Mouse (Mus musculus) C2C12 (cell line): ENCODE measurements around the gene Vcpkmt. TPM values are rescaled to one million over a fixed set of nuclear protein-coding genes. Genes with fewer than 3 reads are reported as not detected.

Source experiments
- H3K27me3 ChIP-seq: one replicate; pipeline ENCODE4 v1.6.1; 2011; ENCODE audit not compliant: control insufficient read depth, insufficient read depth, insufficient read length
- H3K36me3 ChIP-seq: one replicate; pipeline ENCODE4 v1.6.1; 2011; ENCODE audit not compliant: control insufficient read depth, insufficient read depth
- H3K4me3 ChIP-seq: one replicate; pipeline ENCODE4 v1.5.1; 2011; ENCODE audit warnings: mild to moderate bottlenecking, control low read depth; ENCODE audit not compliant: poor library complexity, insufficient read depth, severe bottlenecking
- H3K79me2 ChIP-seq: one replicate; pipeline ENCODE4 v1.6.1; 2011; ENCODE audit not compliant: control insufficient read depth, insufficient read depth
- H3K79me3 ChIP-seq: one replicate; pipeline ENCODE4 v1.6.1; 2011; ENCODE audit warnings: low read depth, control low read depth
- H3ac ChIP-seq: one replicate; pipeline ENCODE3; 2011; ENCODE audit warnings: low read depth; ENCODE audit not compliant: control insufficient read depth, insufficient read length
- CEBPB ChIP-seq: IDR thresholded peaks from one replicate; pipeline ENCODE4 v1.6.1; 2011; ENCODE audit warnings: low read depth, mild to moderate bottlenecking, control low read depth, moderate library complexity
- CTCF ChIP-seq: IDR thresholded peaks from one replicate; pipeline ENCODE4 v1.5.1; 2011; ENCODE audit not compliant: control insufficient read depth, insufficient read depth, insufficient read length
- FOSL1 ChIP-seq: IDR thresholded peaks from one replicate; pipeline ENCODE4 v1.8.0; 2011; ENCODE audit warnings: mild to moderate bottlenecking, low read length; ENCODE audit not compliant: poor library complexity, insufficient read depth, severe bottlenecking
- MAX ChIP-seq: IDR thresholded peaks from one replicate; pipeline ENCODE4 v1.6.1; 2011; ENCODE audit warnings: mild to moderate bottlenecking, control low read depth
- MYOD1 ChIP-seq: IDR thresholded peaks from one replicate; pipeline ENCODE4 v1.6.1; 2011; ENCODE audit warnings: low read depth; ENCODE audit not compliant: control insufficient read depth, insufficient read length
- MYOG ChIP-seq: IDR thresholded peaks from one replicate; pipeline ENCODE4 v1.6.1; 2011; ENCODE audit not compliant: control insufficient read depth, insufficient read length; ENCODE audit errors: extremely low read depth
- USF1 ChIP-seq: IDR thresholded peaks from one replicate; pipeline ENCODE4 v1.6.1; 2011; ENCODE audit warnings: low read depth, mild to moderate bottlenecking, control low read depth, moderate library complexity
- polyA plus RNA-seq: library from polyadenylated mRNA; unstranded; fragments of >200 nt; fragmentation: generic; extraction: Trizol; gene quantifications from one replicate; pipeline ENCODE4 v1.2.1, GENCODE M21; 2012; ENCODE audit warnings: missing spikeins

The Vcpkmt gene
- polyA plus RNA-seq, 1 experiment = 26.7 TPM

DNA sequence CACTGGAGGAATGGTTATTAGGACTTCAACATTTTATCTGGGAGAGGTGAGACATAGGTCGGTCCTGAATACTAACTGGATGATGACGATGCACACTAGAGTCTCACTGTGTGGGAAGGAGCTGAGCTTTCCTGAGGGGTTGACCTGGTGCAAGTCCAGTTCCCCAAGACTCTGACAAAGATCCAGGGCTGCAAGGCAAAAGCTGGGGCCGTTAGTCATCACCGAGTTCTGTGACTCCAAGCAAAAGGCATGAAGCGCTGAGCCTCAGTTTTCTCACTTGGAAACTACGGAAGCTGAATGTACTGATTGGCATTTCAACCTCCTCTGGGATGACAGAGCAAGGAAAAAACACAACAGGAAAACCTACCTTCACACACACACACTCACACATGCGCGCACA, 40.5 kb downstream of the Vcpkmt start:
- Histone ChIP-seq H3K79me3 (no peaks in the 10 kb centered on the region), H3K27me3 (no peaks in the 10 kb centered on the region), H3ac (no peak overlapping the region), H3K79me2 (no peaks in the 10 kb centered on the region), H3K4me3 (no peak overlapping the region), H3K36me3 (no peaks in the 10 kb centered on the region)
- TF ChIP-seq CEBPB (no peak), MAX (no peak), FOSL1 (no peak), USF1 (no peak), MYOD1 (no peak), MYOG (no peak), CTCF (no peak)

DNA sequence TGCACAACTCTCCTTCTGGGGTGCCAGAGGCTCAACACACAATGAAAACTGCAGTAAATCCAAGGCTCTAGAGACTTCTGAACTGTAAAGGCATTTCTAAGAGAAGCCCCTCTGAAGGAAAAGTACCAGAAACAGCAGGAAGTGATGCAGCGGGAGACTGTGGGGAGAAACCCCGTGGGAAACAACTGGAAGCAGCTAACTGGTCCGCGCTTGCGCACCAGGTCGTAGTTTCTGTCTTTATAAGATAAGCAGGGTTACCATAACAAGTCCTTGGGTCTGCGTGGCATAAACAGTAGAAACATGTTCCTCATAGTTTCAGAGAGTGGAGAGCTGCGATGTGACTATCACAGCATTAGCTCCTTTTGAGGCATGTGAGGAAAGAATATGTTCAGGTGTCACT, 41.2 kb downstream of the Vcpkmt start:
- Histone ChIP-seq H3K36me3 (no peaks in the 10 kb centered on the region), H3K27me3 (no peaks in the 10 kb centered on the region), H3K79me3 (no peaks in the 10 kb centered on the region), H3ac (no peak overlapping the region), H3K79me2 (no peaks in the 10 kb centered on the region), H3K4me3 (no peak overlapping the region)
- TF ChIP-seq MYOG (no peak), USF1 (no peak), MAX (no peak), MYOD1 (no peak), FOSL1 (no peak), CTCF (no peak), CEBPB (no peak)

DNA sequence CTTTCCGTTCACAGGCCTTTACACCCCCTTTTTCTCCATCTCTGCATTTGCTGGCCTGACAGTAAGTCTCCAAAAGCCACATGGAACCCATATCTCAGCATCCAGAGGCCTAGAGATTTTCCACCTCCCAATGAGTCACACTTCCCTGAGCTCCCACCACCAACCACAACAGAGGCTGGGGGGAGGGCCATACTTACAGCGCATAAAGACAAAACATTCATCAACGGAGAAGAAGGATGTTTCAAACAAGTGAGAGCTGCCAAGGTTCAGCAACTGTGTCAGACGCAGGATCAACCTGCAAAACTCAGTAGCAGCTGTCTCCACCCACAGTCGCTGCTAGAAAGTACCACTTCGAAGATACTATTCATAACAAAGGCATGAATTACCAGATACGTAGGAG, 43.5 kb downstream of the Vcpkmt start:
- TF ChIP-seq MYOD1 (peak; percentile 77), CTCF (no peak), USF1 (no peak), CEBPB (no peak), MAX (peak; percentile 92), FOSL1 (peak; percentile 67)
- Histone ChIP-seq H3K36me3 (no peaks in the 10 kb centered on the region), H3ac (no peak overlapping the region), H3K79me3 (no peaks in the 10 kb centered on the region), H3K27me3 (no peaks in the 10 kb centered on the region), H3K79me2 (no peaks in the 10 kb centered on the region), H3K4me3 (no peak overlapping the region)

DNA sequence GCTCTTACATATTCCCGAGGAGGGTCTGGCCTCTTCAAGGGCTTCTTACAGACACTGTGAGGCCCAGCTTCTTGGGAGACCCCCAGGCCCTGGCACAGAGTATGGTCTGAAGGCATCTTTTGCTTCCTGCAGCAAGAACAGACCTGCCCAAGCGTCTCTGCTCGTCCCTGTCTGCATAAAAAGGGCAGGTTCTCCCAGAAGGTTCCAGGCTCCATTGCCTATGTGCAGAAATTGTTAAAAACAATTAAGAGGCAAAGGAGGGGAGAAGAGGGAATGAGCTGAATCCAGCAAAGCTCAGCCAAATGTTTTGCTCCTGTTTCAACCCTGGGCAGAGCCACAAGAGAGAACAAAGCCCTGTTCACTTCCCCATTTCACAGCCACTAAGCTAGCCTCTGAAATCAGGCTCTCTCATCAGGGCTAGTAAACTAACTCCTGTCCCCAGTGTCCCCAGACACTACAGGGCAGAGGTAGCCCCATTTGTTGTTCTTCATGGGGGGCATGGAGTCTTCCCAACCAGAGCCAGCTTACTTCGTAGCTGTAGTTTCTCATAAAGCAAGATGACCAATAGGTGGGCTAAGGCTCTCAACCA, 44.4 kb downstream of the Vcpkmt start:
- no peak for TF ChIP-seq MAX
- TF ChIP-seq CTCF = no peak
- TF ChIP-seq USF1 = no peak
- no peak for TF ChIP-seq MYOD1
- TF ChIP-seq MYOG = no peak
- TF ChIP-seq CEBPB = no peak
- H3K4me3 ChIP-seq = peak overlapping the region; percentile 16
- H3K79me2 ChIP-seq = no peaks in the 10 kb centered on the region
- H3K79me3 ChIP-seq = no peaks in the 10 kb centered on the region
- no peaks in the 10 kb centered on the region for H3K27me3 ChIP-seq
- no peaks in the 10 kb centered on the region for H3K36me3 ChIP-seq
- peak overlapping the region; percentile 44 for H3ac ChIP-seq

DNA sequence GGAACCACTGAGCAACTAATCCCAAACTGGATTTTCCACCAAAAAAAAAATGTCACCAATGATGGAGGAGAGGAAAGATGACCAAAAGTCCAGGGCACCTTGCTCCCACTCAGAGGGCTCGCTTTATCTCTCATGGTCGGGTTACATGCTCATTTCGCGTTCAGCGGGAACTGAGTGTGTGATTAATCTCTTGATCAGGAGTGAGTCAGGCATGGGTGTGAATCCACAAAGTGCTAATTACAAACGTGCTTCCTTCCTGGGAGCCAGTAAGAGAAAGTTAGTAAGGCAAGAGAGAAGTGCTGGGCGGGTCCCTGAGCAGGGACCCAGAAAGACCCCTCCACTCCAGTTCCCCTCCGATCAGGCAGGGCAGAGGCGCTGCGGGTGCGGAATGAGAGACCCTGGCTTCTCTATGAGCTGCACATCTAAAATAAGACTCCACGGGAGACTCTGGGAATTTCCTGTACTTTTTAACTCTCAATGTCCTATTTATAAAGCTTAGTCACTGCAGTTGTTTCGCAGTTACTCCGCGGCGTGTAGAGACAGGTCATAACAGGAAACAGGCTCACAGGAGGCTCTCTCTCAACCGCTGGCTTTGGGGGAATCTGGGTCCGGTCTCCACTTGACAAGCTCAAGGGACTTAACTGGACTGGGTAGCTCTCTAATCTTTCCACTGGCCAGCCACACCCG, 45.0 kb downstream of the Vcpkmt start:
- Histone ChIP-seq H3K27me3 (no peaks in the 10 kb centered on the region), H3K4me3 (peak overlapping the region; percentile 16), H3K79me3 (no peaks in the 10 kb centered on the region), H3K79me2 (no peaks in the 10 kb centered on the region), H3K36me3 (no peaks in the 10 kb centered on the region), H3ac (peak overlapping the region; percentile 44)
- no peak for TF ChIP-seq CEBPB
- TF ChIP-seq FOSL1 = peak; percentile 29
- TF ChIP-seq MYOD1 = no peak
- TF ChIP-seq USF1 = no peak
- TF ChIP-seq MYOG = no peak
- TF ChIP-seq MAX = no peak
